Mouse (Mus musculus) brain, adult 10 weeks (tissue): ENCODE results near the gene Ros1. TPM values are rescaled to one million over a fixed set of nuclear protein-coding genes. Genes with fewer than 3 reads are reported as not detected.

Experiments
- polyA plus RNA-seq: library from polyadenylated mRNA; stranded (reverse); fragments of 350-450 nt; fragmentation: Illumina TruSeq; extraction: RNeasy Lipid Tissue Mini Kit (QIAGEN cat#74804); gene quantifications from one replicate; pipeline ENCODE4 v1.2.3, GENCODE M21; 2015; ENCODE audit warnings: low read depth, low replicate concordance

Gene Ros1
- polyA plus RNA-seq = not detected

DNA sequence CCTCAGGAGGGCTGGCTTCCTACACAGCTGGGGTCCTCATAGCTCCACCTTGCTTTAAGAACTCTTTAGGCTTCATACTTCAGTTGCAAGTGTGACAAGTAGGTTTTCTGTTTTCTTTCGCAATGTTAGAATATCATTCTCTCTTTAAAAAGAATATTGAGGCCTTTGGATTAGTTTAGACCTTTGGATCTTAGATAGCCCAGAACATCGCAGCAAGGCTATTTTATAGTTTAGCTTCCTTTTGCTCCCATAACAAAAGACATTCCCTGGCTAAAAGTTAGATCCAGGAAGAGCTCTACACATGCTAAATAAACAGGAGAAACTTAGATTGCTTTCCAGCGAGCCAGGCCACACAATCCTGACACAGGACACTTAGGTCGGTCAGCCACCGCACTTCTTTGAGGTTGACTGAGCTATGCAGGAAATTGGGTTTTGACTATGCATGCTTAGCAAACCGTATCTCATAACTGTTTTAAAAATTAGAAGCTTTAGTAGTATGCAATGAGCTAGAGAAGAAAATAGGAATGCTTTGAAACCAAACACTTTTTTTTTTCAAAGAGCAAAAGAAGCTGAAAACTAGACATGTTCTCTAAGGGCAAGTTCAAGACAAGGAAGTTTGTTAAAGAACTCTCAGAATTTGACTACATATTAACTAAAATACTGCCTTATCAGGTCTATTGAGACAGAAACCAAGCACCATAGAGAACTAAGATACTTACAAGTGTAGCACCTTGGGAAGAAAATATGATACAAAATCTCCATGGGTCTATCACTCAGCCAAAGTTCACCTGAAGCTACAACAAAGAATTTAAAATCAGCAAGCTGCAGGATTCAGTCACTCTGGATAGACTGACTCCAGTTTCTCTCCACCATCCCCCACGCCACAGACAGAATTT is at the start of gene Ros1:
TSS of gene Ros1 (minus strand) at position 288 of the 896 bp plus-strand sequence.

DNA sequence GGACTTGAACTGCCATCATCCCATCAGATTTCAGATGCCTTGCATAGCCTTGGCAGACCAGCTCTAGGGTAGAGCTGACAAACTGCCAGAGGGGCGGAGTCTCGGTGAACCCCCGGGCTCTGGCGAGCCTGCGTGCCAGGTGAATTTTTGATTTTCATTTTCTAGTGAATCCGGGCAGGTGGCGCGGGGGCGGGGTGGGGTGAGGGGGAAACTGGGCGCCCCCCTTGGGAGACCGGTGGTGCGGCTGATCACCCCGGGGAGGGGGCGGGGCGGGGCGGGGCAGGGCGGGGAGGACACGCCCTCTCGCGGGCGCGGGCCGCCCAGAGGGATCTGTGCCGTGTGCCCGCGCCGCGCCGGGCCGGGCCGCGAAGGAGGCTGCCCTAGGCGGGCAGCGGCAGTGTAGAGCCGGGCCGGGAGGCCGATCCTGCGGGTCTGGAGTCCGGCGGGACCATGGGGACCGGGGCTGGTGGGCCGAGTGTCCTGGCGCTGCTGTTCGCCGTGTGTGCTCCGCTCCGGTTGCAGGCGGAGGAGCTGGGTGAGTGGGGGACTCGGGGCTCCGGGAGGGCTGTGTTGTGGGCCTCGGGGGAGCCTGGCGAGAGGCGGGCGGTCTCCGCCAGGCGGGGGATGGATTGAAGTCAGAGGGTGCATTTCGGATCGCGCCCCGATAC is 38.4 kb upstream of the Ros1 start, which contains the start of gene Dcbld1:
TSS of gene Dcbld1 (plus strand) at position 319 of the 668 bp plus-strand sequence.

DNA sequence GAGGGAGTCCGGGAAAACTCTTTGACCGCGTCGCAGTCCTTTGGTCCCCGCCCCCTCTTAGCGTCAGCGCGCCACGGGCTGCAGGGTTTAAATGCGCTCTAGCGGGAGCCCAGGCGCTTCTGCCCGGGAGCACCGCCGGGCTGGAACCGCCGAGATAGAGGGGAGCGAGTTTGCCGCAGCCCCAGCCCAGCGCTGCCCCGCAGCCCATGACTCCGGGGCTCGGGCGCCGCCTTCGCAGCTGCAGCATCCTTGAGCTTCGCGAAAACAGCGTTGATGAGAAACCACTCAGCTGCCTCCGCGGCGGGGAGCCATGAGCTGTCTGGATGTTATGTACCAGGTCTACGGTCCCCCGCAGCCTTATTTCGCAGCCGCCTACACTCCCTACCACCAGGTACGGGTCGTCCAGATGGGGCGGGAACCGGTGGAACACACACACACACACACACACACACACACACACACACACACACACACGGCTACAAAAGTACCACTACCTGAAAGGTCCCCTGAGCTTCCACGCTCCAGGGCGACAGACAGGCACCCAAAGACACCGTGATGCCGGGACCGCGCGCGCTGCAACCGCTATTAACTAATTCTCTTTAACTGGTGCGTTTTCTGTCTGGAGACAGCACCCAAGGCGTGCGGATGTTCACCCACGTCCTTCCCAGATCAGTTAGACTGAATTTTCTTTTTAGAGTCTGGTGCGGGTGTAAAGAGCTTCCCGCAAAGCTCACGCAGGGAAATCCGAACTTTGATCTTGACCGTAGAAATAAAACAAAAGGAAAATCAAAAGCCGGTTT is 172.4 kb downstream of the Ros1 start, which contains the start of gene Vgll2:
TSS of gene Vgll2 (plus strand) at position 90 of the 800 bp plus-strand sequence.

Other genes with a start within 250 kb of the Ros1 start
- not detected for gene Vgll2, start 172.7 kb downstream of the Ros1 start, polyA plus RNA-seq
- gene Dcbld1, start 38.4 kb upstream of the Ros1 start, polyA plus RNA-seq = 10.7 TPM
- gene Gm26741, start 163.5 kb upstream of the Ros1 start, polyA plus RNA-seq = not detected
- gene Gopc, start 186.9 kb upstream of the Ros1 start, polyA plus RNA-seq = 33.7 TPM
- not detected for gene Nepn, start 193.7 kb upstream of the Ros1 start, polyA plus RNA-seq
- gene Nus1, start 222.3 kb upstream of the Ros1 start, polyA plus RNA-seq = 57.5 TPM